Mouse (Mus musculus) embryonic facial prominence, embryonic 14.5 days (tissue): ENCODE measurements at regions not wholly inside any gene's neighbourhood (a gene's known extent, or its start where the extent isn't known, plus 50 kb on each side); places are given as distances from the start of the nearest gene placed in this dataset.

Experiments
- ATAC-seq: fragments of 200-750 bp; cut with Nextera tagmentation; 2 replicates; pipeline ENCODE4 v1.8.0; 2017; ENCODE audit warnings: low read depth, moderate number of reproducible peaks, moderate TSS enrichment
- DNase-seq: peaks from one replicate; pipeline ENCODE4 v3.0.0-alpha.2; 2015; ENCODE audit warnings: low spot score
- H3K27ac ChIP-seq: fragments of 300-500 bp; sonication (generic); replicated peaks from 2 replicates; pipeline ENCODE4 v1.5.1; 2014; ENCODE audit warnings: low read depth, mild to moderate bottlenecking, low read length, moderate library complexity
- H3K27me3 ChIP-seq: fragments of 300-500 bp; sonication (generic); replicated peaks from 2 replicates; pipeline ENCODE4 v1.6.1; 2014; ENCODE audit warnings: low read length; ENCODE audit not compliant: control insufficient read depth, insufficient read depth
- H3K36me3 ChIP-seq: fragments of 300-500 bp; sonication (generic); 2 replicates; pipeline ENCODE4 v1.6.1; 2014; ENCODE audit warnings: low read length, mixed read lengths; ENCODE audit not compliant: control insufficient read depth, insufficient read depth
- H3K4me1 ChIP-seq: fragments of 300-500 bp; sonication (generic); 2 replicates; pipeline ENCODE4 v1.6.1; 2014; ENCODE audit warnings: antibody characterized with exemption, low read length; ENCODE audit not compliant: control insufficient read depth, insufficient read depth
- H3K4me2 ChIP-seq: fragments of 300-500 bp; sonication (generic); 2 replicates; pipeline ENCODE4 v1.6.1; 2014; ENCODE audit warnings: low read depth, mild to moderate bottlenecking, low read length, moderate library complexity, mixed read lengths
- H3K4me3 ChIP-seq: fragments of 300-500 bp; sonication (generic); 2 replicates; pipeline ENCODE4 v1.5.1; 2014; ENCODE audit warnings: low read depth, mild to moderate bottlenecking, low read length
- H3K9ac ChIP-seq: fragments of 300-500 bp; sonication (generic); 2 replicates; pipeline ENCODE4 v1.6.1; 2014; ENCODE audit warnings: low read depth, mild to moderate bottlenecking, low read length, moderate library complexity, mixed read lengths
- H3K9me3 ChIP-seq: fragments of 300-500 bp; sonication (generic); 2 replicates; pipeline ENCODE4 v1.6.1; 2016; ENCODE audit warnings: low read length; ENCODE audit not compliant: control insufficient read depth
- WGBS: fragments of 180-500 bp; shearing (Covaris S2); extraction: QIAGEN DNeasy Blood & Tissue Kit; methylation state at CpG from one replicate; pipeline ENCODE4 v1.1.7; 2014; 5-methylcytosine and 5-hydroxymethylcytosine counted together

DNA sequence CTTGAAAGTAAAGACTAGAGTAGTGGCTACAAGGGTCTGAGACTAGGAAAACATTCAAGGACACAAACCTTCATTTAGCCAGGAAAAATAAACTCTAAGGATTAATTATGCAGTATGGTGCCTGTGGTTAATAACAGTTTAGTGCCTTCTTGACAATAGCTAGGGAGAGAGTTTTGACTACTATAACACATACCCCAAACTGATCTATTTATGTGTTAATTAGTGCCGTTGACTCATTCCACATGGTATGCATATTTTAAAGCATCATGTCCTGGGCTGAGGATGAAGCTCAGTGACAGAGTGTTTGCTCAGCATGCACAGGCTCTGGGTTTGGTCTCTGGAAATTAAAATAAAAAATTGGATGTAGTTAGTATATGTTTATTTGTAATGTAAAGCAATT is 399.8 kb downstream of the Cdk5rap2 start:
- Histone ChIP-seq H3K4me2 (no peak overlapping the region), H3K4me1 (no peaks in the 10 kb centered on the region), H3K27me3 (no peaks in the 10 kb centered on the region), H3K4me3 (no peak overlapping the region), H3K9me3 (no peaks in the 10 kb centered on the region), H3K27ac (no peak overlapping the region), H3K36me3 (no peaks in the 10 kb centered on the region), H3K9ac (no peak overlapping the region)
- 74% methylated on average over 1 of the region's 1 CpGs for WGBS
- ATAC-seq (no peak), DNase-seq (no peak)

DNA sequence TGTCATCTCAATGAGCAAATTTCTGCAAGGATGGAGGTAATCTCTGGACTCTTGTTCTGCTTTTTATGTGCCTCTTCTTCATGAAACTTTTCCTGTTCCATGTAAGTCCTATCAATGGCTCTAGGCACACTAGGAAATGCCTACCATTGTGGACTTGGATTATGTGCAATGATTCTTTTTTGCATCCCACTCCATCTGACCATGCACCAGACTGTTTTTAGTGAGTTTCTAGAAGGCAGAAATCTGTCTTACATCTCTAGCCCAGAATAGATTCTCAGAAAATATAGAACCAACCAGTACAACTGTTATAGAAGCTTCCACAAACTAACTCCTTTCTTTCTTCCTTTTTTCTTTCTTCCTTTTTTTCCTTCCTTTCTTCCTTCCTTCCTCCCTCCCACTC is 405.3 kb downstream of the Cdk5rap2 start:
- ATAC-seq: no peak
- DNase-seq: no peak
- Histone ChIP-seq H3K4me3 (no peak overlapping the region), H3K9ac (no peak overlapping the region), H3K4me2 (no peak overlapping the region), H3K27ac (no peak overlapping the region), H3K4me1 (no peaks in the 10 kb centered on the region), H3K27me3 (no peaks in the 10 kb centered on the region), H3K9me3 (peaks cover 13% of the 10 kb centered on the region), H3K36me3 (no peaks in the 10 kb centered on the region)

GRCm38 (mm10) chr4:69993226-69993625 is 417.0 kb downstream of the Cdk5rap2 start:
- Histone ChIP-seq H3K9me3 (no peaks in the 10 kb centered on the region), H3K4me3 (no peak overlapping the region), H3K27me3 (no peaks in the 10 kb centered on the region), H3K4me2 (no peak overlapping the region), H3K4me1 (no peaks in the 10 kb centered on the region), H3K27ac (no peak overlapping the region), H3K36me3 (no peaks in the 10 kb centered on the region), H3K9ac (no peak overlapping the region)
- 88% methylated on average over 3 of the region's 3 CpGs for WGBS
- no peak for DNase-seq
- ATAC-seq: no peak

GRCm38 (mm10) chr4:69974208-69974607 is 436.0 kb downstream of the Cdk5rap2 start:
- no peak overlapping the region for H3K4me3 ChIP-seq
- no peaks in the 10 kb centered on the region for H3K4me1 ChIP-seq
- 47% methylated on average over 2 of the region's 2 CpGs for WGBS
- ATAC-seq (no peak), DNase-seq (no peak)
- H3K4me2 ChIP-seq: no peak overlapping the region
- H3K36me3 ChIP-seq: no peaks in the 10 kb centered on the region
- no peak overlapping the region for H3K27ac ChIP-seq
- H3K9me3 ChIP-seq: 0 out of 2 replicates have a peak, but pooled peaks cover 3% of the 10 kb centered on the region
- H3K27me3 ChIP-seq: no peaks in the 10 kb centered on the region
- no peak overlapping the region for H3K9ac ChIP-seq

DNA sequence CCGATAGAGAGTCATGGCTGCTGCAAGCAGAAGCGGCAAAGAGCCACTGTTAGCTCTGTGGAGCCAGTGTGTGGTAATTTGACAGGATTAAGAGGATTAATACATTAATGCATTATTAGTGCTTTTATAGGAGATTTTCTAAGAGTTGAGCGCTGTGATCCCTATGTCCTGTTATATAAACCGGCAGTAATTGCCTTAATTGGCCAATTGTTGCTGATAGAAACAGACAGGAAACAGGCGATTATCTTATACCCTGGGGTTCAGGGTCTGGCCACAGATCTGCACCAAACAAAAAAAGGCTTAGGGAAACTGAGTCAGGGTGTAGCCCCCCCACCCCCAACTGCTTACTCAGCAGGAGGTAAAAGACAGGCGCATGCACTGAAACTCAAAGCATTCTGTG is 436.7 kb downstream of the Cdk5rap2 start:
- 0 out of 2 replicates have a peak, but pooled peaks cover 3% of the 10 kb centered on the region for H3K9me3 ChIP-seq
- H3K36me3 ChIP-seq: no peaks in the 10 kb centered on the region
- no peaks in the 10 kb centered on the region for H3K27me3 ChIP-seq
- H3K4me3 ChIP-seq: no peak overlapping the region
- H3K4me1 ChIP-seq: no peaks in the 10 kb centered on the region
- no peak overlapping the region for H3K4me2 ChIP-seq
- WGBS: 48% methylated on average over 6 of the region's 6 CpGs
- no peak overlapping the region for H3K9ac ChIP-seq
- no peak overlapping the region for H3K27ac ChIP-seq
- ATAC-seq (no peak), DNase-seq (peak; percentile 8)

DNA sequence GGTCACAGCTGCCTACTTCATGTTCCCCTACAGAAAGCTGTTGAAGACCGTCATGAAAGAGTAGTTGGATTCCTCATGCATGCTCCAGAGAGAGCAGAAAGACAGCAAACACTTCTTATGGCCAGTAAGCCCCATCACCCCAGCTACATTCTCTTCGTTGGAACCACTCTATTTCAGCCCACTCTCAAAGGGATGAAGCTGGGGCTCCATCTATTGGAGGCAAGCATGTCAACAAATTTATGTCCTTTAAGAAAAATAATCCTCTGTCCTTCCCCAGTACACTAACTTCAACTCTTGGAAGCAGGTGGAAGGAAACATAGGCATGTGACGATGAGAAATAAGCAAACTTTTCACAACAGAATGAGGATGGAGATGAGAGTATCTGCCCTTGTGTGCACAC is 438.5 kb downstream of the Cdk5rap2 start:
- Histone ChIP-seq H3K27ac (no peak overlapping the region), H3K9ac (no peak overlapping the region), H3K4me2 (no peak overlapping the region), H3K9me3 (0 out of 2 replicates have a peak, but pooled peaks cover under 1% of the 10 kb centered on the region), H3K27me3 (no peaks in the 10 kb centered on the region), H3K4me1 (no peaks in the 10 kb centered on the region), H3K36me3 (no peaks in the 10 kb centered on the region), H3K4me3 (no peak overlapping the region)
- WGBS: 76% methylated on average over 3 of the region's 3 CpGs
- DNase-seq (no peak), ATAC-seq (no peak)

GRCm38 (mm10) chr4:69968424-69968823 is 441.8 kb downstream of the Cdk5rap2 start:
- 78% methylated on average over 1 of the region's 1 CpGs for WGBS
- H3K4me3 ChIP-seq: no peak overlapping the region
- H3K36me3 ChIP-seq: no peaks in the 10 kb centered on the region
- no peak overlapping the region for H3K4me2 ChIP-seq
- ATAC-seq (no peak), DNase-seq (peak; percentile 29)
- H3K9ac ChIP-seq: no peak overlapping the region
- no peak overlapping the region for H3K27ac ChIP-seq
- no peaks in the 10 kb centered on the region for H3K9me3 ChIP-seq
- no peaks in the 10 kb centered on the region for H3K4me1 ChIP-seq
- H3K27me3 ChIP-seq: no peaks in the 10 kb centered on the region
